Mouse (Mus musculus) ES-Bruce4 (cell line): Measurements from ENCODE around the gene Akap17b.

Experiments used
- CTCF ChIP-seq: IDR thresholded peaks from one replicate; pipeline ENCODE4 v1.8.1; 2011; ENCODE audit warnings: low read depth, low read length
- EP300 ChIP-seq: IDR thresholded peaks from 2 replicates; pipeline ENCODE4 v1.6.1; 2011; ENCODE audit warnings: low read depth, low read length; ENCODE audit not compliant: insufficient read depth

DNA sequence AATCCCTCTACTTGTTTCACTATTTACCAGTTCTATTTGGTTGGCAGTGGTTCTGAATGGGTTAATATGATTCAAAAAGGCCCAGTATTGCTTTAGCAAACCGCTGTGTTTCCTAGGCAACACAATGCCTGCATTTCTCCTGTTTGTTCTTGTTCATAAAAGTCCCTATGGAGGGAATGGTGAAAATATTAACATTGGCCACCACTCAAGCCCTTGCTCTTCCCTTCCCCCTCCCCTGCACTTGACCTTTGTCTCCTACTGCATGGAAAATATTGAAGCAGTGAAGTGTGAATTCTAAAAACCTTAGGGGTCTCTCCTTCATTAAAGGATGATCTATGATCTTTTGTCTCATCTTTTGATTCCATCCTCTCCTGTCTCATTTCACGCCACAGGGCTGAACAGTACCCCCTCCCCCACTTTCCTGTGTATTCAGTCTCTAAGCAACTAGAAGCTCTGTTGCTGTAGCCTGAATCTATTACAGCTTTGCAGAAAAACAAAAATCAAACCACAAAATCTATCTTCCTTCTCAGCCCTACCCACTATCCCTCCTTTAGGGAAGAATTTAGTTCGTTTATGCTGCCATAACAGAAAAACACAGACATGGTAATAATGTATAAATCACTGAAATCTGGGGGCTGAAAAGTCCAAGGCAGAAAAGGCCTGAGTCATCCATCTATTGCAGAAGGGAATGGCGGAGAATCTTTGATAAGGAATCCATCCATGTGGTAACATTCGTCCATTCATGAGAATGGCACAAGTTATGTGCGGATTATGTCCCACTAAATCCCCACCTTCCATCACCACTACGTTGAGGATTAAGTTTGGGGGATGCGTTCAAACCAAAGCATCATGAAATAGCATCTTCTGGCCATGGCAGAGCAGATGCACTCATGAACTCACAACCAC lies 57.6 kb downstream of the Akap17b start:
- no peak for TF ChIP-seq CTCF
- TF ChIP-seq EP300, result no peak
